Mouse (Mus musculus) lung, postnatal 0 days (tissue): Measurements from ENCODE around the gene D930048N14Rik.

Experiments
- CTCF ChIP-seq: IDR thresholded peaks from 2 replicates; pipeline ENCODE4 v1.5.1; 2016; ENCODE audit warnings: antibody characterized with exemption, mild to moderate bottlenecking
- EP300 ChIP-seq: IDR thresholded peaks from 2 replicates; pipeline ENCODE4 v1.6.1; 2016; ENCODE audit warnings: antibody characterized with exemption, mild to moderate bottlenecking, control low read depth

DNA sequence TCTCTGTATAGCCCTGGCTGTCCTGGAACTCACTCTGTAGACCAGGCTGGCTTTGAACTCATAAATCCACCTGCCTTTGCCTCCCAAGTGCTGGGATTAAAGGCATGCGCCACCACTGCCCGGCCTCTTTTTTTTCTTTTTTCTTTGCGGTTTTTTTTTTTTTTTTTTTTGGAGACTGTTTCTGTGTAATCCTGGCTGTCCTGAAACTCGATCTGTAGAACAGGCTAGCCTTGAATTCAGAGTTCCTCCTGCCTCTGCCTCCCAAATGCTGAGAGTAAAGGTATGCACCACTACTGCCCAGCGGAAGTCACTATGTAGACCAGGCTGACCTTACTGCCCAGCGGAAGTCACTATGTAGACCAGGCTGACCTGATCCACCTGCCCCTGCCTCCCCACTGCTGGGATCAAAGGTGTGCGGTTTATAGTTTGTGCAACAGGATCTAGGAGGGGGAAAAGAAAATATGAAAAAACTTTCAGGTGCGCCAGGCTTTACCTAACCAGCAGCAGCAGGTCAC lies 31.8 kb upstream of the D930048N14Rik start:
- TF ChIP-seq CTCF (no peak), EP300 (no peak)
